In the genomic region with DNA sequence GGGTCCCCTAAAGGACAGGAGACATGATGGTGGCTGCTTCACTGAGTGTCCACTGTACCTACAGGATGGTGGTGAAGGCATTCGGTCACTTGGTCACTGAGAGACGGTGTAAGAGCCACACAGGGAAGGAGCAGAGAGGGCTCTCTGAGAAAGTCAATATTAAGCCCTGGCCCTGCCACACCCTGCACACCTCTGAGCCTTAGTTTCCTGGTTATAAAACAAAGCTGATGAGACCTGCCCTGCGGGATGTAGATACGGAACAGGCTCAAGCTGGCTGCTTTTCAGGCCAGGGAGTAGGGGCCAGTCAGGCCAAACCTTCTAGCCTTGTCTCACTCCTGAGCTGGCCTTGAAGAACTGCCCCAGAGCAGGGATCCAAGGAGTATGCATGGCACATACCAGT, we compare ENCODE assay signal across 19 mouse cellular contexts.
A peak's percentile ranks its signal among the peaks of the same experiment; 100 is the strongest.
DNase-seq lines count a peak whose midpoint lies in the region; ATAC-seq and TF ChIP-seq lines count a peak whose summit lies in the region.
"Had no signal": no experiment of that assay in that cellular context is flagged by ENCODE, and none has a peak within 500 bp of the region (broad histone marks: within the 10 kb centered on the region; RNA-seq: fewer than 3 reads in every experiment).

No protein-coding gene starts in this region.

- no peak overlapping the region for H3K4me2 ChIP-seq in heart, embryonic 13.5 days
- H3K4me2 ChIP-seq in stomach, embryonic 16.5 days (ENCODE audit: low read depth, low read length): no peak overlapping the region
- H3K4me2 ChIP-seq in heart, embryonic 11.5 days: no peak overlapping the region
- H3K4me2 ChIP-seq: hindbrain, embryonic 14.5 days; lung, embryonic 14.5 days had no signal

- no peak for TF ChIP-seq POLR2A in spleen, adult 2 months (IDR thresholded peaks at IDR 0.05; ENCODE audit: low read depth, low read length)

- no peak for DNase-seq in heart, postnatal 36 days
- DNase-seq in spleen, adult 2 months (ENCODE audit: low read depth in 1 of 2, low spot score in 2 of 2): no peak
- no peak for DNase-seq in spleen, postnatal 4 days (ENCODE audit: low spot score in 2 of 2)
- DNase-seq in large intestine, adult 2 months (ENCODE audit: low read depth, low spot score): peak; percentile 77
- DNase-seq in frontal cortex, adult 2 months (ENCODE audit: extremely low spot score in 1 of 2, low spot score in 1 of 2): no peak
- DNase-seq: adrenal gland, postnatal 14 days; cerebellum, adult 11-12 months; gastrocnemius, postnatal 36 days; kidney, adult 11 months; left cerebral cortex, postnatal 4 days; lung, embryonic 14.5 days; right cerebral cortex, postnatal 25 days had no signal

- peaks cover 18% of the 10 kb centered on the region for H3K4me1 ChIP-seq in heart, embryonic 13.5 days
- peaks cover 18% of the 10 kb centered on the region; the same call in 1 of the 2 replicates for H3K4me1 ChIP-seq in spleen, adult 2 months (ENCODE audit: control insufficient read depth, insufficient read depth, insufficient read length)
- no peaks in the 10 kb centered on the region; the same call in 1 of the 2 replicates for H3K4me1 ChIP-seq in stomach, embryonic 16.5 days (ENCODE audit: control insufficient read depth, insufficient read depth, low read length)
- peaks cover 3% of the 10 kb centered on the region; the same call in 1 of the 2 replicates for H3K4me1 ChIP-seq in heart, embryonic 11.5 days (ENCODE audit: control insufficient read depth, insufficient read depth, low read length)

- ATAC-seq in heart, embryonic 13.5 days (ENCODE audit: extremely low read depth, insufficient number of reproducible peaks, low FRiP score, low TSS enrichment): 0 out of 2 replicates have a peak, but pooled peaks have one; percentile 12
- ATAC-seq in stomach, embryonic 16.5 days (ENCODE audit: insufficient read depth, low FRiP score): peak; percentile 67; the same call in 1 of the 2 replicates
- no peak for ATAC-seq in heart, embryonic 11.5 days (replicated peaks; ENCODE audit: insufficient number of reproducible peaks, low FRiP score, low TSS enrichment)
- ATAC-seq: forebrain, embryonic 14.5 days had no signal

- intact Hi-C loops in heart, postnatal 36 days (cut with DNase I): no loop called here

- 84% methylated on average over 4 of the region's 4 CpGs for WGBS in heart, embryonic 13.5 days
- 95% methylated on average over 4 of the region's 4 CpGs for WGBS in spleen, adult 2 months
- 40% methylated on average over 4 of the region's 4 CpGs for WGBS in large intestine, adult 2 months
- 64% methylated on average over 4 of the region's 4 CpGs for WGBS in stomach, embryonic 16.5 days
- WGBS in heart, embryonic 11.5 days (ENCODE audit: insufficient replicate concordance): 88% methylated on average over 4 of the region's 4 CpGs

- no peaks in the 10 kb centered on the region for H3K27me3 ChIP-seq in heart, embryonic 13.5 days (replicated peaks)
- H3K27me3 ChIP-seq in spleen, adult 2 months (ENCODE audit: control insufficient read depth, insufficient read depth, low read length): no peaks in the 10 kb centered on the region
- H3K27me3 ChIP-seq in stomach, embryonic 16.5 days (ENCODE audit: control insufficient read depth, insufficient read depth, low read length): no peaks in the 10 kb centered on the region
- H3K27me3 ChIP-seq in heart, embryonic 11.5 days (ENCODE audit: control insufficient read depth, insufficient read depth, low read length): no peaks in the 10 kb centered on the region
- H3K27me3 ChIP-seq: CH12.LX had no signal

- no peak overlapping the region for H3K27ac ChIP-seq in heart, embryonic 13.5 days (replicated peaks)
- peak overlapping the region; percentile 22; the same call in 1 of the 2 replicates for H3K27ac ChIP-seq in spleen, adult 2 months (ENCODE audit: insufficient read depth, low read length)
- peak overlapping the region; percentile 81 for H3K27ac ChIP-seq in stomach, embryonic 16.5 days (ENCODE audit: low read length)
- H3K27ac ChIP-seq in heart, embryonic 11.5 days (ENCODE audit: low read depth, low read length): no peak overlapping the region
- H3K27ac ChIP-seq: hindbrain, embryonic 14.5 days; kidney, postnatal 0 days had no signal

- no peaks in the 10 kb centered on the region for H3K9me3 ChIP-seq in heart, embryonic 13.5 days
- H3K9me3 ChIP-seq in stomach, embryonic 16.5 days (replicated peaks; ENCODE audit: control insufficient read depth, low read length): no peaks in the 10 kb centered on the region
- H3K9me3 ChIP-seq in heart, embryonic 11.5 days (replicated peaks; ENCODE audit: control insufficient read depth, low read length): no peaks in the 10 kb centered on the region

- no peak for TF ChIP-seq CTCF in spleen, adult 2 months (IDR thresholded peaks at IDR 0.05; ENCODE audit: extremely low read depth, insufficient read depth, insufficient read length, insufficient replicate concordance)

- no peaks in the 10 kb centered on the region for H3K36me3 ChIP-seq in heart, embryonic 13.5 days
- no peaks in the 10 kb centered on the region for H3K36me3 ChIP-seq in spleen, adult 2 months (ENCODE audit: control insufficient read depth, insufficient read depth, low read length)
- H3K36me3 ChIP-seq in stomach, embryonic 16.5 days (ENCODE audit: control insufficient read depth, insufficient read depth, low read length): no peaks in the 10 kb centered on the region
- H3K36me3 ChIP-seq in heart, embryonic 11.5 days (ENCODE audit: control insufficient read depth, insufficient read depth, low read length): no peaks in the 10 kb centered on the region

- H3K9ac ChIP-seq in heart, embryonic 13.5 days: no peak overlapping the region
- 0 out of 2 replicates have a peak overlapping the region, but pooled peaks have one; percentile 11 for H3K9ac ChIP-seq in stomach, embryonic 16.5 days (ENCODE audit: low read length)
- H3K9ac ChIP-seq in heart, embryonic 11.5 days (ENCODE audit: low read depth, low read length): no peak overlapping the region
- H3K9ac ChIP-seq: hindbrain, embryonic 14.5 days; lung, embryonic 14.5 days had no signal

- H3K4me3 ChIP-seq in heart, embryonic 13.5 days: no peak overlapping the region
- H3K4me3 ChIP-seq in spleen, adult 2 months (ENCODE audit: extremely low read depth, insufficient read depth, insufficient read length): no peak overlapping the region
- no peak overlapping the region for H3K4me3 ChIP-seq in stomach, embryonic 16.5 days (replicated peaks; ENCODE audit: low read length)
- no peak overlapping the region for H3K4me3 ChIP-seq in heart, embryonic 11.5 days (ENCODE audit: low read depth, low read length)

Comparison
In these comparisons a context has a peak if more than half of its experiments do, and no peak if none do; other contexts are left out.
1. H3K27ac ChIP-seq: peak in spleen, adult 2 months (single experiment) and stomach, embryonic 16.5 days (single experiment); none in heart, embryonic 13.5 days (single experiment) and heart, embryonic 11.5 days (single experiment).